In genomic region chr15:81360345-81361021, GRCm38 (mm10) we compare ENCODE assay signal across 7 mouse cellular contexts. TPM values are rescaled to one million over a fixed set of nuclear protein-coding genes. Genes with fewer than 3 reads are reported as not detected.
A peak's percentile ranks its signal among the peaks of the same experiment; 100 is the strongest.
DNase-seq lines count a peak whose midpoint lies in the region; ATAC-seq lines count a peak whose summit lies in the region.

Gene Slc25a17 (minus strand): TSS chr15:81360812.

- peak; percentile 98 for ATAC-seq in intestine, embryonic 16.5 days
- peak; percentile 99 for ATAC-seq in midbrain, embryonic 11.5 days (ENCODE audit: low FRiP score)

- peak within 1 kb of the TSS; percentile 84 for H3K9ac ChIP-seq in intestine, embryonic 16.5 days (ENCODE audit: low read depth, low read length)
- peak within 1 kb of the TSS; percentile 78 for H3K9ac ChIP-seq in midbrain, embryonic 11.5 days (ENCODE audit: low read length)

- no peaks in the 10 kb centered on the region for H3K9me3 ChIP-seq in intestine, embryonic 16.5 days (ENCODE audit: control insufficient read depth, low read length)
- H3K9me3 ChIP-seq in midbrain, embryonic 11.5 days (ENCODE audit: control insufficient read depth, low read length), result no peaks in the 10 kb centered on the region

- H3K27ac ChIP-seq in intestine, embryonic 16.5 days (ENCODE audit: low read length), result peak within 1 kb of the TSS; percentile 83
- H3K27ac ChIP-seq in midbrain, embryonic 11.5 days (ENCODE audit: low read depth, low read length), result peak within 1 kb of the TSS; percentile 37; the same call in 1 of the 2 replicates

- H3K4me3 ChIP-seq in intestine, embryonic 16.5 days (ENCODE audit: low read length), result peak within 1 kb of the TSS; percentile 76
- peak within 1 kb of the TSS; percentile 68 for H3K4me3 ChIP-seq in midbrain, embryonic 11.5 days (ENCODE audit: low read depth, low read length)

- WGBS in intestine, embryonic 16.5 days, result under 1% methylated on average over 30 of the region's 30 CpGs
- WGBS in midbrain, embryonic 11.5 days, result under 1% methylated on average over 30 of the region's 30 CpGs

- H3K4me2 ChIP-seq in intestine, embryonic 16.5 days (ENCODE audit: low read depth, low read length), result peak within 1 kb of the TSS; percentile 77
- H3K4me2 ChIP-seq in midbrain, embryonic 11.5 days, result peak within 1 kb of the TSS; percentile 72

- H3K4me1 ChIP-seq in intestine, embryonic 16.5 days (ENCODE audit: control insufficient read depth, insufficient read depth, low read length), result peaks cover 15% of the 10 kb centered on the region; the same call in 1 of the 2 replicates
- peaks cover 10% of the 10 kb centered on the region for H3K4me1 ChIP-seq in midbrain, embryonic 11.5 days (ENCODE audit: control insufficient read depth, insufficient read depth, low read length)

- no peaks in the 10 kb centered on the region for H3K27me3 ChIP-seq in intestine, embryonic 16.5 days (replicated peaks; ENCODE audit: control insufficient read depth, insufficient read depth, low read length)
- H3K27me3 ChIP-seq in midbrain, embryonic 11.5 days (ENCODE audit: control insufficient read depth, insufficient read depth, low read length), result no peaks in the 10 kb centered on the region

- H3K36me3 ChIP-seq in intestine, embryonic 16.5 days (ENCODE audit: control insufficient read depth, insufficient read depth, low read length), result no peaks in the 10 kb centered on the region
- H3K36me3 ChIP-seq in midbrain, embryonic 11.5 days (ENCODE audit: control insufficient read depth, insufficient read depth, low read length), result no peaks in the 10 kb centered on the region

- DNase-seq in adrenal gland, adult 2 months, result peak; percentile 97
- peak; percentile 93 for DNase-seq in embryo, embryonic 11.5 days (ENCODE audit: low read depth, low spot score)
- peak; percentile 90 to 97 for DNase-seq in gastrocnemius, postnatal 4 days (ENCODE audit: low spot score in 2 of 2)
- peak; percentile 90 to 92 for DNase-seq in left cerebral cortex, postnatal 36 days (ENCODE audit: low spot score in 2 of 2)
- peak; percentile 98 for DNase-seq in midbrain, embryonic 11.5 days (ENCODE audit: low spot score, missing footprints)
- DNase-seq in skeletal muscle tissue, adult 2 months (ENCODE audit: low read depth, low spot score), result peak; percentile 93

- intact Hi-C loops in left cerebral cortex, postnatal 36 days (cut with DNase I), result no loop called here

RNA-seq across cellular contexts. Expression of gene Slc25a17, which starts in this region (rescaled TPM):
- total RNA-seq in adrenal gland, adult 2 months (2021), result 10 to 100 TPM; 77.4 to 99.9 TPM
- polyA plus RNA-seq in adrenal gland, adult 2 months (2012; rRNA removed), result 16.8 and 19.8 TPM in 2 replicates
- 10 to 100 TPM; 30.8 to 33.4 TPM for total RNA-seq in gastrocnemius, postnatal 4 days (2021)
- polyA plus RNA-seq in intestine, embryonic 16.5 days (2015; fragmentation: Nextera tagmentation; extraction: Ambion mirVana), result 61.7 and 67.4 TPM in 2 replicates
- 10 to 100 TPM; 39.3 to 41.7 TPM for total RNA-seq in left cerebral cortex, postnatal 36 days (2021)
- polyA plus RNA-seq in midbrain, embryonic 11.5 days (2014; fragmentation: Nextera tagmentation; extraction: Ambion mirVana), result 110 and 118 TPM in 2 replicates

Comparison
In these comparisons a context has a peak if more than half of its experiments do, and no peak if none do; other contexts are left out.
1. Peak in every context shown above with its lines: DNase-seq, ATAC-seq, H3K4me3 ChIP-seq and H3K27ac ChIP-seq.